Mouse (Mus musculus) liver, postnatal 0 days (tissue): ENCODE data around the gene Arl6. TPM values are rescaled to one million over a fixed set of nuclear protein-coding genes. Genes with fewer than 3 reads are reported as not detected.

ENCODE experiments used
- ATAC-seq: fragments of 200-750 bp; cut with Nextera tagmentation; 2 replicates; pipeline ENCODE4 v1.8.0; 2017; ENCODE audit warnings: mild to moderate bottlenecking, moderate library complexity
- DNase-seq: peaks from one replicate; pipeline ENCODE4 v3.0.0-alpha.2; 2016
- H3K27ac ChIP-seq: fragments of 300-500 bp; sonication (generic); 2 replicates; pipeline ENCODE4 v1.5.1; 2014; ENCODE audit warnings: antibody characterized with exemption, moderate library complexity, mild to moderate bottlenecking, low read depth
- H3K27me3 ChIP-seq: fragments of 300-500 bp; sonication (generic); 2 replicates; pipeline ENCODE4 v1.6.1; 2014; ENCODE audit warnings: low read length, control low read depth, mixed read lengths; ENCODE audit not compliant: insufficient read depth
- H3K36me3 ChIP-seq: fragments of 300-500 bp; sonication (generic); replicated peaks from 2 replicates; pipeline ENCODE4 v1.6.1; 2014; ENCODE audit warnings: mild to moderate bottlenecking, control low read depth, low read length, moderate library complexity, mixed read lengths; ENCODE audit not compliant: insufficient read depth
- H3K4me1 ChIP-seq: fragments of 300-500 bp; sonication (generic); 2 replicates; pipeline ENCODE4 v1.6.1; 2014; ENCODE audit warnings: antibody characterized with exemption, mild to moderate bottlenecking, control low read depth; ENCODE audit not compliant: insufficient read depth
- H3K4me2 ChIP-seq: fragments of 300-500 bp; sonication (generic); 2 replicates; pipeline ENCODE4 v1.6.1; 2014; ENCODE audit warnings: low read depth, mild to moderate bottlenecking, low read length, moderate library complexity, mixed read lengths
- H3K4me3 ChIP-seq: fragments of 300-500 bp; sonication (generic); 2 replicates; pipeline ENCODE4 v1.5.1; 2014; ENCODE audit warnings: low read depth, low read length
- H3K9ac ChIP-seq: fragments of 300-500 bp; sonication (generic); replicated peaks from 2 replicates; pipeline ENCODE4 v1.6.1; 2014; ENCODE audit warnings: mild to moderate bottlenecking, moderate library complexity
- H3K9me3 ChIP-seq: fragments of 300-500 bp; sonication (generic); 2 replicates; pipeline ENCODE4 v1.6.1; 2016; ENCODE audit warnings: mild to moderate bottlenecking, control low read depth, low read length, mixed read lengths
- CTCF ChIP-seq: sonication (generic); IDR thresholded peaks from 2 replicates; pipeline ENCODE4 v1.5.1; 2016; ENCODE audit warnings: antibody characterized with exemption, low read depth
- EP300 ChIP-seq: IDR thresholded peaks from 2 replicates; pipeline ENCODE4 v1.6.1; 2016; ENCODE audit warnings: antibody characterized with exemption, low read depth, mild to moderate bottlenecking
- whole genome bisulfite sequencing: fragments of 180-500 bp; shearing (Covaris S2); extraction: QIAGEN DNeasy Blood & Tissue Kit; methylation state at CpG from one replicate; pipeline ENCODE4 v1.1.7; 2014; ENCODE audit not compliant: insufficient replicate concordance; 5-methylcytosine and 5-hydroxymethylcytosine counted together
- polyA plus RNA-seq: library from polyadenylated mRNA; unstranded; fragments of >200 nt; fragmentation: Nextera tagmentation; extraction: Ambion mirVana; gene quantifications from 2 replicates; pipeline ENCODE4 v1.2.1, GENCODE M21; 2015

Arl6 gene
- polyA plus RNA-seq, 1 experiment from 2014 or later: 3.3 TPM

DNA sequence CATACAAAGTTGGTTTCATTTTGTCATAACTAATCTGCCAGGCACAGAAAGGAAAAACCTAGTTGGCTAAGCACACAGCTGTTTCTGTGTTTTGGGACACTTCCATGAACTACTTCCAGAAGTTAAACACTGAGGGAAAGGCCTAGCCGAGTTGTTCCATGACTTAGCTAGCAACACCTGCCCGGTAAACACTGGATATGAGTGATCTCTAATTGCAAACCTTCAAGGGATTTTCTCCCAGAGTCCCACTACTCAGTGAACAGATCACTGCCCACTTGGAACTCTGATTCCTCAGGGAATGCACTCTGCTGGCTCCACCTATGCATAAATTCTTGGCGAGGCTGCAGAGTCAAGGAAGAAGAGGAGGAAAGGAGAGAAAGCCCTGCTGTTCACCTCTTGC is 44.5 kb downstream of the Arl6 start:
- 76% methylated on average over 3 of the region's 3 CpGs for WGBS
- DNase-seq (no peak), ATAC-seq (no peak)

DNA sequence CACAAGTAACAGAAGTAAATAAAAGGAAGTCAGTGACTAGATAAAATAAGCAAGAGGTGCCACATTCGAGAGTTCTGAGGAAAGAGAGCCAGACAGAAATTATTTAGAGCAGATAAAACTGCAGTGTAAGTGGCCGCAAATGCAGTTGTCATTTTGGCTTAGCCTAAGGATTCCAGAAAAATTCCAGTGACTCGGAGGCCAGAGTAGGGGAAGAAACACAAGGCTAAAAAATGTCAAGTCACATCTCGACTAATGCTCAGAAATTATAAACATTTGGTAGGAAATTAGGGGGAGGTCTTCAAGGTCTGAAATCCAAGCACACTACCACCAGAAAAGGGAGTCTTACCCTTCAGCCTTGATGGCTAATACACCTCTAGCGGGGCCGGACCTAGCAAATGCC is 48.4 kb downstream of the Arl6 start:
- TF ChIP-seq EP300: no peak
- no peak for TF ChIP-seq CTCF
- Histone ChIP-seq H3K27me3 (no peaks in the 10 kb centered on the region), H3K4me1 (no peaks in the 10 kb centered on the region), H3K27ac (no peak overlapping the region), H3K4me3 (no peak overlapping the region), H3K4me2 (no peak overlapping the region), H3K9me3 (no peaks in the 10 kb centered on the region), H3K9ac (no peak overlapping the region), H3K36me3 (no peaks in the 10 kb centered on the region)
- 57% methylated on average over 6 of the region's 6 CpGs for WGBS
- ATAC-seq (no peak), DNase-seq (no peak)

More for the DNA sequence above, 44.5 kb downstream of the Arl6 start:
- Histone ChIP-seq H3K27ac (no peak overlapping the region), H3K4me2 (no peak overlapping the region), H3K4me3 (no peak overlapping the region), H3K9me3 (no peaks in the 10 kb centered on the region), H3K9ac (no peak overlapping the region), H3K36me3 (no peaks in the 10 kb centered on the region), H3K27me3 (no peaks in the 10 kb centered on the region), H3K4me1 (peaks cover 3% of the 10 kb centered on the region; the same call in 1 of the 2 replicates)
- TF ChIP-seq EP300 (no peak), CTCF (no peak)

DNA sequence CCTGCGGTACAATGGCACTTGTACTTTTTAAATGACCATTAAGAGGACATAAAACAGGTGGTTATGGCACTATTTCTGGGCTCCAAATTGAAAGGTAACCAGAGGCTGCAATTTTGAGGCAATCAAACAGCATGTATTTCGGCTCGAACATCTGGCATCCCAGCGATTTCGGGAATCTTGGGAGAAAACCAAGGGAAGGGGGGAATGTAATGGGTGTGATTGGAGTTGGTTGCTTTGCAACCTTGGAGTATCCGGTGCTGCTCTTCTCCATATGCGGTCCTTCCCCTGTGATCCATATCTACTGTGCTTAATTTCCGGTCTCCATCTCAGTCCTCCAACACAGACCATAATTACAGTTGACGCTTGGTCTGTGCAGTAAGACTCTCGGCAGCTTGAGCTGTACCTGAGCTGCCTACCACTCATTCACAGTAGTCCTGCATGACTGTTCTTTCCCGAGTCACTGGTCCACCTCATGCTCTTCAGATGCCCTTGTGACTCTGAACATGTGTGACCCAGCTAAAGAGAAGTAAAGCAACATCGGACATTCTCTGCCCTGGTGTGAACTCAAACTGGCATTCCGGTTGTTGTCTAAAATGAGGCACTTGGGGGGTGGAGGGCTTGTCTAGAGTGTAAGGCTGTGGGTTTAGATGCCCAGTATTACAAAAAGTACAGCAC is 50.7 kb downstream of the Arl6 start:
- TF ChIP-seq EP300 (no peak), CTCF (no peak)
- H3K27me3 ChIP-seq: no peaks in the 10 kb centered on the region
- WGBS: 84% methylated on average over 13 of the region's 13 CpGs
- H3K9me3 ChIP-seq: no peaks in the 10 kb centered on the region
- no peak overlapping the region for H3K9ac ChIP-seq
- DNase-seq: no peak
- H3K4me3 ChIP-seq: no peak overlapping the region
- no peaks in the 10 kb centered on the region for H3K36me3 ChIP-seq
- no peak overlapping the region for H3K4me2 ChIP-seq
- no peak overlapping the region for H3K27ac ChIP-seq
- no peak for ATAC-seq
- no peaks in the 10 kb centered on the region for H3K4me1 ChIP-seq

DNA sequence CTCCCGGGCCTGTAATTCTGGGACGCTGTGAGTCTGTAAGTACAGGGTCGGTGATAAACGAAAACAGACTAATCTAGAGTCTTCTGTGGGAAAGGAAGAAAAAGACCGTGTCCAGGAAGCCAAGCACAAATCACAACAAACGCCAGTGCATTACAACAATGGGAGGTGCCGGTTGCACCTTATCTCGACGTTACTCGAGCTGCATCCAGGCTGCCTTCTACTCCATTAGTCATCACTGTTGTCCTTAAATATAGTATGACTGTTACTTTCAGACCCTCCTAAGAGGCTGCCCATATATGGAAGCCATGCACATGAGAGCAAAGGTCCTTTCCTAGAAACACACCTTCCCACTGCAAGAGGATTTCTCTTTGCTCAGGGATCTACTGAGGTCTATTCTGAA is 51.4 kb downstream of the Arl6 start:
- no peaks in the 10 kb centered on the region for H3K4me1 ChIP-seq
- ATAC-seq (no peak), DNase-seq (no peak)
- no peaks in the 10 kb centered on the region for H3K9me3 ChIP-seq
- no peak overlapping the region for H3K27ac ChIP-seq
- H3K4me2 ChIP-seq: no peak overlapping the region
- 71% methylated on average over 10 of the region's 10 CpGs for WGBS
- H3K27me3 ChIP-seq: no peaks in the 10 kb centered on the region
- no peaks in the 10 kb centered on the region for H3K36me3 ChIP-seq
- H3K9ac ChIP-seq: no peak overlapping the region
- H3K4me3 ChIP-seq: no peak overlapping the region
- TF ChIP-seq EP300: no peak
- no peak for TF ChIP-seq CTCF

DNA sequence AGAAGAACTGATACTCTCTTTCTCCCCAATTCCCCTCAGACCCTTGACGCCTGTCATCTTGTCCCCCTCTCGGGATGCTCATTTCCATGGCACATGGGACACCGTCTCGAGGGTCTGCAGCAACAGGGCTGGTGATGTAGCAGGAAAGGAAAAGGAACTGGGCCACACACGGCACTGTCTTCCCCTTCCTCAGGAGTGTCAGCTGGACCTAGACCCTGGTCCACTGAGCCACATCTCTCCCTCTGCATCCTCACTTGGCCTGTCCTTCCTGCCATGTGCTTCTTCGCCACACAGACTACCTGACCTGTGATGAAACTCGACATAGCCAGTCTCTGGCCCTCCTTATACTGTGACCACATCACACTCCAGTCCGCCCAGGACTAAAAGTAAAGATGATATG is 52.3 kb downstream of the Arl6 start:
- Histone ChIP-seq H3K36me3 (no peaks in the 10 kb centered on the region), H3K4me2 (no peak overlapping the region), H3K27me3 (no peaks in the 10 kb centered on the region), H3K4me3 (no peak overlapping the region), H3K9me3 (no peaks in the 10 kb centered on the region), H3K4me1 (no peaks in the 10 kb centered on the region), H3K27ac (no peak overlapping the region), H3K9ac (no peak overlapping the region)
- ATAC-seq: no peak
- no peak for TF ChIP-seq CTCF
- no peak for TF ChIP-seq EP300
- 69% methylated on average over 8 of the region's 8 CpGs for WGBS
- no peak for DNase-seq

DNA sequence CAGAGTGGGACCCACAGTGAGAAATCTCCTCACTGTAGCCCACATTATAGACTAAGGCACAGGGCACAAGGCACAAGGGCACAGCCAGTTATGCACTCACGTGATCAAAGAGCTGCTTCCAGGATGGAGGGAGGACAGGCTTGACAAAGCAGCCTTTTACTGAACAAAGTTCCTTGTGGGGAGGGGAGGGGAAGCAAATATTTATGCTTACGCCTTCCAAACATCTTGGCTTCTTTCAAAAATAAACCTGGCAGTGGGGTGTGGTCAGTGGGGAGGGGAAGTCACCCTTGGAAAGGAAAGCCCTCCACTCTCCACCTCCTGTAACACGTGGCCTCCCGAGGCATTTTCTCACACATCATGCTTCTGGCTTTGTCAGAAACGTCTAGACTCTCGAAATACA is 52.9 kb downstream of the Arl6 start:
- Histone ChIP-seq H3K4me1 (no peaks in the 10 kb centered on the region), H3K9ac (no peak overlapping the region), H3K27me3 (no peaks in the 10 kb centered on the region), H3K4me2 (no peak overlapping the region), H3K9me3 (no peaks in the 10 kb centered on the region), H3K27ac (no peak overlapping the region), H3K4me3 (no peak overlapping the region), H3K36me3 (no peaks in the 10 kb centered on the region)
- ATAC-seq: no peak
- no peak for DNase-seq
- TF ChIP-seq EP300 (no peak), CTCF (no peak)
- 42% methylated on average over 6 of the region's 6 CpGs for WGBS

DNA sequence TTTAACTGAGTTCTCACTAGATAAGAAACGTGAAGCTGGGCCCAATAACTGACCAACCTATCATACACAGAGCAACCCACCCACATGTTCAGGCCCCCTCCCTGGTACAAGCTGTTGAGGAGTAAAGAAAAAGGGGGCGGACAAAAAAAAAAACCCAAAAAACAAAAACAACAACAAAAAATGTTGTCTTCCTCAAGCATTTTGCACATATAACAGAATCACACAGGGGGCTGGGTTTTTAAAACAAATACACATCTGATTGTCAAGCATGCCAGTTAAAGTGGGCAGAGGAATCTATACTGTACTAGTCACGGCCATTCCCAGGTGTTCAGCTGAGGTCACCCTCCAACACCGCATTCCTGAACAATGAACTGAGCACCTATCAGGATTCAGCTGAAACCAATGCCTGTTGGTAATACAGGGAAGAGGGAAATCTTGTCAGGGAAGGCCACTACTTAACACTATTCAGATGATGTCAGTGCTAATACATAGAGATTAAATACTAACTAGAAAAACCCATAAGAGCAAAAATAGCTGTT is 53.4 kb downstream of the Arl6 start:
- Histone ChIP-seq H3K27ac (no peak overlapping the region), H3K9ac (no peak overlapping the region)
- WGBS: 82% methylated on average over 4 of the region's 4 CpGs

More for the DNA sequence above, 53.4 kb downstream of the Arl6 start:
- H3K9me3 ChIP-seq: no peaks in the 10 kb centered on the region
- DNase-seq (no peak), ATAC-seq (no peak)
- H3K4me3 ChIP-seq: no peak overlapping the region
- no peak for TF ChIP-seq EP300
- TF ChIP-seq CTCF: no peak
- H3K27me3 ChIP-seq: no peaks in the 10 kb centered on the region
- no peaks in the 10 kb centered on the region for H3K36me3 ChIP-seq
- H3K4me2 ChIP-seq: no peak overlapping the region
- H3K4me1 ChIP-seq: no peaks in the 10 kb centered on the region
